Mouse (Mus musculus) heart, embryonic 15.5 days (tissue): ENCODE measurements around the gene Grk4. TPM values are rescaled to one million over a fixed set of nuclear protein-coding genes. Genes with fewer than 3 reads are reported as not detected.

ENCODE experiments used
- ATAC-seq: fragments of 200-750 bp; cut with Nextera tagmentation; replicated peaks from 2 replicates; pipeline ENCODE4 v1.8.0; 2017; ENCODE audit warnings: low read depth, moderate TSS enrichment; ENCODE audit not compliant: insufficient number of reproducible peaks, insufficient read depth, low FRiP score
- H3K27ac ChIP-seq: fragments of 300-500 bp; sonication (generic); 2 replicates; pipeline ENCODE4 v1.5.1; 2015; ENCODE audit warnings: mild to moderate bottlenecking, inconsistent platforms
- H3K27me3 ChIP-seq: fragments of 300-500 bp; sonication (generic); 2 replicates; pipeline ENCODE4 v1.6.1; 2015; ENCODE audit warnings: inconsistent platforms
- H3K36me3 ChIP-seq: fragments of 300-500 bp; sonication (generic); 2 replicates; pipeline ENCODE4 v1.6.1; 2015; ENCODE audit warnings: mild to moderate bottlenecking, inconsistent platforms
- H3K4me1 ChIP-seq: fragments of 300-500 bp; sonication (generic); replicated peaks from 2 replicates; pipeline ENCODE4 v1.6.1; 2015; ENCODE audit warnings: inconsistent platforms
- H3K4me2 ChIP-seq: fragments of 300-500 bp; sonication (generic); 2 replicates; pipeline ENCODE4 v1.6.1; 2015; ENCODE audit warnings: inconsistent platforms, mild to moderate bottlenecking, moderate library complexity
- H3K4me3 ChIP-seq: fragments of 300-500 bp; sonication (generic); 2 replicates; pipeline ENCODE4 v1.5.1; 2015; ENCODE audit warnings: mild to moderate bottlenecking, inconsistent platforms
- H3K9ac ChIP-seq: fragments of 300-500 bp; sonication (generic); 2 replicates; pipeline ENCODE4 v1.6.1; 2015; ENCODE audit warnings: mild to moderate bottlenecking, inconsistent platforms
- H3K9me3 ChIP-seq: fragments of 300-500 bp; sonication (generic); replicated peaks from 2 replicates; pipeline ENCODE4 v1.6.1; 2016; ENCODE audit warnings: inconsistent platforms
- WGBS: fragments of 180-500 bp; shearing (Covaris S2); methylation state at CpG from one replicate; pipeline ENCODE4 v1.1.7; 2015; ENCODE audit warnings: mixed read lengths; 5-methylcytosine and 5-hydroxymethylcytosine counted together
- polyA plus RNA-seq: library from polyadenylated mRNA; unstranded; fragments of >200 nt; fragmentation: Nextera tagmentation; extraction: Ambion mirVana; gene quantifications from 2 replicates; pipeline ENCODE4 v1.2.1, GENCODE M21; 2015

The Grk4 gene
- polyA plus RNA-seq, 1 experiment from 2014 or later = 1.8 TPM

GRCm38 (mm10) chr5:34652961-34653360 is 7.2 kb upstream of the Grk4 start:
- no peak overlapping the region for H3K4me3 ChIP-seq
- no peak overlapping the region for H3K9ac ChIP-seq
- no peak overlapping the region for H3K4me2 ChIP-seq
- peaks cover 85% of the 10 kb centered on the region for H3K36me3 ChIP-seq
- H3K9me3 ChIP-seq = no peaks in the 10 kb centered on the region
- no peaks in the 10 kb centered on the region for H3K27me3 ChIP-seq
- ATAC-seq = no peak
- peaks cover 5% of the 10 kb centered on the region for H3K4me1 ChIP-seq
- WGBS = 87% methylated on average over 5 of the region's 5 CpGs
- no peak overlapping the region for H3K27ac ChIP-seq

- Histone ChIP-seq H3K4me1 (peaks cover 13% of the 10 kb centered on the region), H3K27ac (no peak overlapping the region), H3K36me3 (peaks cover 69% of the 10 kb centered on the region), H3K9me3 (no peaks in the 10 kb centered on the region), H3K9ac (no peak overlapping the region), H3K4me2 (no peak overlapping the region), H3K4me3 (no peak overlapping the region), H3K27me3 (no peaks in the 10 kb centered on the region)
- WGBS = 53% methylated on average over 9 of the region's 9 CpGs
- ATAC-seq = no peak
Observed at GRCm38 (mm10) chr5:34654881-34655280, 5.3 kb upstream of the Grk4 start.

- H3K36me3 ChIP-seq = peaks cover 44% of the 10 kb centered on the region
Observed at GRCm38 (mm10) chr5:34657556-34657955, 2.6 kb upstream of the Grk4 start.

GRCm38 (mm10) chr5:34660591-34661130 is 482 bp downstream of the Grk4 start:
- WGBS = under 1% methylated on average over 57 of the region's 57 CpGs
- H3K27ac ChIP-seq = peak overlapping the region; percentile 94
- peaks cover 20% of the 10 kb centered on the region for H3K4me1 ChIP-seq
- no peaks in the 10 kb centered on the region for H3K27me3 ChIP-seq
- peaks cover 19% of the 10 kb centered on the region for H3K36me3 ChIP-seq
- peak overlapping the region; percentile 82 for H3K4me3 ChIP-seq
- H3K4me2 ChIP-seq = peak overlapping the region; percentile 73
- H3K9ac ChIP-seq = peak overlapping the region; percentile 73
- H3K9me3 ChIP-seq = no peaks in the 10 kb centered on the region
- no peak for ATAC-seq

More at GRCm38 (mm10) chr5:34657556-34657955, 2.6 kb upstream of the Grk4 start:
- Histone ChIP-seq H3K9ac (no peak overlapping the region), H3K27ac (no peak overlapping the region), H3K4me3 (no peak overlapping the region), H3K4me1 (peaks cover 18% of the 10 kb centered on the region), H3K4me2 (no peak overlapping the region), H3K9me3 (no peaks in the 10 kb centered on the region), H3K27me3 (no peaks in the 10 kb centered on the region)
- ATAC-seq = no peak
- WGBS = 90% methylated on average over 8 of the region's 8 CpGs

GRCm38 (mm10) chr5:34661909-34662308 is 1.7 kb downstream of the Grk4 start:
- ATAC-seq = no peak
- no peak overlapping the region for H3K9ac ChIP-seq
- WGBS = 84% methylated on average over 4 of the region's 4 CpGs
- no peaks in the 10 kb centered on the region for H3K9me3 ChIP-seq
- H3K36me3 ChIP-seq = peaks cover 10% of the 10 kb centered on the region; the same call in 1 of the 2 replicates
- no peaks in the 10 kb centered on the region for H3K27me3 ChIP-seq
- no peak overlapping the region for H3K4me2 ChIP-seq
- H3K4me1 ChIP-seq = peaks cover 20% of the 10 kb centered on the region
- H3K4me3 ChIP-seq = no peak overlapping the region
- H3K27ac ChIP-seq = no peak overlapping the region

GRCm38 (mm10) chr5:34663231-34663630 is 3.1 kb downstream of the Grk4 start:
- Histone ChIP-seq H3K9ac (no peak overlapping the region), H3K4me2 (no peak overlapping the region), H3K27me3 (no peaks in the 10 kb centered on the region), H3K9me3 (no peaks in the 10 kb centered on the region), H3K36me3 (peaks cover under 1% of the 10 kb centered on the region; the same call in 1 of the 2 replicates), H3K4me1 (peaks cover 20% of the 10 kb centered on the region), H3K27ac (no peak overlapping the region), H3K4me3 (no peak overlapping the region)
- no peak for ATAC-seq
- WGBS = 66% methylated on average over 2 of the region's 2 CpGs

- WGBS = 76% methylated on average over 2 of the region's 2 CpGs
- H3K27me3 ChIP-seq = no peaks in the 10 kb centered on the region
- H3K9ac ChIP-seq = no peak overlapping the region
- no peak for ATAC-seq
- no peaks in the 10 kb centered on the region for H3K36me3 ChIP-seq
- no peaks in the 10 kb centered on the region for H3K4me1 ChIP-seq
- no peak overlapping the region for H3K27ac ChIP-seq
- no peak overlapping the region for H3K4me2 ChIP-seq
- H3K9me3 ChIP-seq = no peaks in the 10 kb centered on the region
- no peak overlapping the region for H3K4me3 ChIP-seq
Observed at GRCm38 (mm10) chr5:34669493-34669892, 9.3 kb downstream of the Grk4 start.

GRCm38 (mm10) chr5:34670280-34670679 is 10.1 kb downstream of the Grk4 start:
- Histone ChIP-seq H3K9me3 (no peaks in the 10 kb centered on the region), H3K9ac (no peak overlapping the region), H3K36me3 (no peaks in the 10 kb centered on the region), H3K4me3 (no peak overlapping the region), H3K4me2 (no peak overlapping the region), H3K27ac (no peak overlapping the region), H3K4me1 (no peaks in the 10 kb centered on the region), H3K27me3 (no peaks in the 10 kb centered on the region)
- 83% methylated on average over 4 of the region's 4 CpGs for WGBS
- no peak for ATAC-seq

GRCm38 (mm10) chr5:34689868-34690267 is 29.7 kb downstream of the Grk4 start:
- Histone ChIP-seq H3K9me3 (no peaks in the 10 kb centered on the region), H3K27ac (no peak overlapping the region), H3K4me1 (no peaks in the 10 kb centered on the region), H3K4me2 (no peak overlapping the region), H3K27me3 (no peaks in the 10 kb centered on the region), H3K9ac (no peak overlapping the region), H3K36me3 (no peaks in the 10 kb centered on the region), H3K4me3 (no peak overlapping the region)
- ATAC-seq = no peak
- 94% methylated on average over 1 of the region's 1 CpGs for WGBS

- 49% methylated on average over 2 of the region's 2 CpGs for WGBS
- no peak for ATAC-seq
- no peak overlapping the region for H3K4me2 ChIP-seq
- no peaks in the 10 kb centered on the region for H3K4me1 ChIP-seq
- no peak overlapping the region for H3K4me3 ChIP-seq
- no peaks in the 10 kb centered on the region for H3K27me3 ChIP-seq
- no peaks in the 10 kb centered on the region for H3K36me3 ChIP-seq
- no peaks in the 10 kb centered on the region for H3K9me3 ChIP-seq
- H3K27ac ChIP-seq = no peak overlapping the region
- H3K9ac ChIP-seq = no peak overlapping the region
Observed at GRCm38 (mm10) chr5:34692782-34693181, 32.6 kb downstream of the Grk4 start.

GRCm38 (mm10) chr5:34695521-34695920 is 35.3 kb downstream of the Grk4 start:
- Histone ChIP-seq H3K9me3 (no peaks in the 10 kb centered on the region), H3K36me3 (no peaks in the 10 kb centered on the region), H3K27me3 (no peaks in the 10 kb centered on the region), H3K9ac (no peak overlapping the region), H3K27ac (no peak overlapping the region), H3K4me1 (no peaks in the 10 kb centered on the region), H3K4me2 (no peak overlapping the region), H3K4me3 (no peak overlapping the region)
- ATAC-seq = no peak
- 67% methylated on average over 5 of the region's 5 CpGs for whole genome bisulfite sequencing

GRCm38 (mm10) chr5:34708436-34708835 is 48.3 kb downstream of the Grk4 start:
- Histone ChIP-seq H3K27ac (no peak overlapping the region), H3K9ac (no peak overlapping the region), H3K4me3 (no peak overlapping the region), H3K9me3 (no peaks in the 10 kb centered on the region), H3K4me1 (no peaks in the 10 kb centered on the region), H3K4me2 (no peak overlapping the region), H3K36me3 (no peaks in the 10 kb centered on the region), H3K27me3 (no peaks in the 10 kb centered on the region)
- WGBS = 88% methylated on average over 1 of the region's 1 CpGs
- no peak for ATAC-seq
